Mouse (Mus musculus): ENCODE measurements around the gene Ptprn. TPM values are rescaled to one million over a fixed set of nuclear protein-coding genes. Genes with fewer than 3 reads are reported as not detected.

The Ptprn gene
- total RNA-seq, 2 experiments from 2014 or later, result not detected

- ATAC-seq (replicated peaks; ENCODE audit: low FRiP score, poor library complexity, severe bottlenecking), result peak; percentile 29; the same call in 1 of the 2 replicates
Measured at GRCm38 (mm10) chr1:75208967-75209678, 55.2 kb downstream of the Ptprn start.

GRCm38 (mm10) chr1:75201236-75201635 lies 63.1 kb downstream of the Ptprn start:
- ATAC-seq (replicated peaks; ENCODE audit: low FRiP score, poor library complexity, severe bottlenecking), result no peak

Other genes with a start within 250 kb of the Ptprn start
- gene Nhej1, start 139.3 kb downstream of the Ptprn start, total RNA-seq (2015; ENCODE audit: low replicate concordance), result 0.77 and 8.2 TPM in 2 replicates
- 4.0 and 10.0 TPM in 2 replicates for gene Nhej1, start 139.3 kb downstream of the Ptprn start, total RNA-seq (2017; ENCODE audit: low replicate concordance)
- 1.3 and 3.5 TPM in 2 replicates for gene Slc23a3, start 130.6 kb downstream of the Ptprn start, total RNA-seq (2015; ENCODE audit: low replicate concordance)
- gene Slc23a3, start 130.6 kb downstream of the Ptprn start, total RNA-seq (2017; ENCODE audit: low replicate concordance), result 0.28 and 0.60 TPM in 2 replicates
- gene Cnppd1, start 121.8 kb downstream of the Ptprn start, total RNA-seq (2015; ENCODE audit: low replicate concordance), result 41.6 and 42.7 TPM in 2 replicates
- gene Cnppd1, start 121.8 kb downstream of the Ptprn start, total RNA-seq (2017; ENCODE audit: low replicate concordance), result 135 and 169 TPM in 2 replicates
- gene Retreg2, start 121.7 kb downstream of the Ptprn start, total RNA-seq (2015; ENCODE audit: low replicate concordance), result 30.7 and 38.0 TPM in 2 replicates
- gene Retreg2, start 121.7 kb downstream of the Ptprn start, total RNA-seq (2017; ENCODE audit: low replicate concordance), result 45.0 and 54.0 TPM in 2 replicates
- 15.9 and 28.2 TPM in 2 replicates for gene Zfand2b, start 95.9 kb downstream of the Ptprn start, total RNA-seq (2015; ENCODE audit: low replicate concordance)
- 43.3 and 49.6 TPM in 2 replicates for gene Zfand2b, start 95.9 kb downstream of the Ptprn start, total RNA-seq (2017; ENCODE audit: low replicate concordance)
- 78.2 and 93.0 TPM in 2 replicates for gene Abcb6, start 84.1 kb downstream of the Ptprn start, total RNA-seq (2015; ENCODE audit: low replicate concordance)
- gene Abcb6, start 84.1 kb downstream of the Ptprn start, total RNA-seq (2017; ENCODE audit: low replicate concordance), result 62.9 and 70.7 TPM in 2 replicates
- 8.3 and 10.4 TPM in 2 replicates for gene Ankzf1, start 72.4 kb downstream of the Ptprn start, total RNA-seq (2015; ENCODE audit: low replicate concordance)
- 34.5 and 39.0 TPM in 2 replicates for gene Ankzf1, start 72.4 kb downstream of the Ptprn start, total RNA-seq (2017; ENCODE audit: low replicate concordance)
- 107 and 131 TPM in 2 replicates for gene Atg9a, start 72.3 kb downstream of the Ptprn start, total RNA-seq (2015; ENCODE audit: low replicate concordance)
- 137 and 142 TPM in 2 replicates for gene Atg9a, start 72.3 kb downstream of the Ptprn start, total RNA-seq (2017; ENCODE audit: low replicate concordance)
- gene Glb1l, start 53.7 kb downstream of the Ptprn start, total RNA-seq (2015; ENCODE audit: low replicate concordance), result 12.3 and 12.9 TPM in 2 replicates
- 8.1 and 8.6 TPM in 2 replicates for gene Glb1l, start 53.7 kb downstream of the Ptprn start, total RNA-seq (2017; ENCODE audit: low replicate concordance)
- 50.4 and 76.9 TPM in 2 replicates for gene Stk16, start 53.7 kb downstream of the Ptprn start, total RNA-seq (2015; ENCODE audit: low replicate concordance)
- 31.3 and 50.2 TPM in 2 replicates for gene Stk16, start 53.7 kb downstream of the Ptprn start, total RNA-seq (2017; ENCODE audit: low replicate concordance)
- 433 and 471 TPM in 2 replicates for gene Tuba4a, start 44.6 kb downstream of the Ptprn start, total RNA-seq (2015; ENCODE audit: low replicate concordance)
- 280 and 368 TPM in 2 replicates for gene Tuba4a, start 44.6 kb downstream of the Ptprn start, total RNA-seq (2017; ENCODE audit: low replicate concordance)
- not detected in 2 replicates for gene A630095N17Rik, start 32.4 kb downstream of the Ptprn start, total RNA-seq (2015; ENCODE audit: low replicate concordance)
- gene A630095N17Rik, start 32.4 kb downstream of the Ptprn start, total RNA-seq (2017; ENCODE audit: low replicate concordance), result not detected in 2 replicates
- gene Dnajb2, start 28.1 kb downstream of the Ptprn start, total RNA-seq (2015; ENCODE audit: low replicate concordance), result 186 and 231 TPM in 2 replicates
- gene Dnajb2, start 28.1 kb downstream of the Ptprn start, total RNA-seq (2017; ENCODE audit: low replicate concordance), result 524 and 744 TPM in 2 replicates
- not detected in 2 replicates for gene Resp18, start 13.9 kb upstream of the Ptprn start, total RNA-seq (2015; ENCODE audit: low replicate concordance)
- gene Resp18, start 13.9 kb upstream of the Ptprn start, total RNA-seq (2017; ENCODE audit: low replicate concordance), result not detected in 2 replicates
- gene Dnpep, start 53.5 kb upstream of the Ptprn start, total RNA-seq (2015; ENCODE audit: low replicate concordance), result 14.0 and 20.3 TPM in 2 replicates
- 7.7 and 11.8 TPM in 2 replicates for gene Dnpep, start 53.5 kb upstream of the Ptprn start, total RNA-seq (2017; ENCODE audit: low replicate concordance)
- not detected in 2 replicates for gene Des, start 95.8 kb upstream of the Ptprn start, total RNA-seq (2015; ENCODE audit: low replicate concordance)
- gene Des, start 95.8 kb upstream of the Ptprn start, total RNA-seq (2017; ENCODE audit: low replicate concordance), result not detected in 2 replicates
- not detected in 2 replicates for gene Speg, start 110.8 kb upstream of the Ptprn start, total RNA-seq (2015; ENCODE audit: low replicate concordance)
- 1.7 TPM in 1 of 2 replicates, not detected in the other for gene Speg, start 110.8 kb upstream of the Ptprn start, total RNA-seq (2017; ENCODE audit: low replicate concordance)
- 2.9 and 14.4 TPM in 2 replicates for gene Gmppa, start 171.4 kb upstream of the Ptprn start, total RNA-seq (2015; ENCODE audit: low replicate concordance)
- gene Gmppa, start 171.4 kb upstream of the Ptprn start, total RNA-seq (2017; ENCODE audit: low replicate concordance), result 6.1 and 20.1 TPM in 2 replicates
- gene Asic4, start 185.9 kb upstream of the Ptprn start, total RNA-seq (2015; ENCODE audit: low replicate concordance), result not detected in 2 replicates
- not detected in 2 replicates for gene Asic4, start 185.9 kb upstream of the Ptprn start, total RNA-seq (2017; ENCODE audit: low replicate concordance)
- 0.42 TPM in 1 of 2 replicates, not detected in the other for gene Chpf, start 214.8 kb upstream of the Ptprn start, total RNA-seq (2015; ENCODE audit: low replicate concordance)
- 0.26 and 1.3 TPM in 2 replicates for gene Chpf, start 214.8 kb upstream of the Ptprn start, total RNA-seq (2017; ENCODE audit: low replicate concordance)
- gene Tmem198, start 215.0 kb upstream of the Ptprn start, total RNA-seq (2015; ENCODE audit: low replicate concordance), result not detected in 2 replicates
- gene Tmem198, start 215.0 kb upstream of the Ptprn start, total RNA-seq (2017; ENCODE audit: low replicate concordance), result not detected in 2 replicates
- not detected in 2 replicates for gene Obsl1, start 241.9 kb upstream of the Ptprn start, total RNA-seq (2015; ENCODE audit: low replicate concordance)
- not detected in 2 replicates for gene Obsl1, start 241.9 kb upstream of the Ptprn start, total RNA-seq (2017; ENCODE audit: low replicate concordance)
- gene Inha, start 242.6 kb upstream of the Ptprn start, total RNA-seq (2015; ENCODE audit: low replicate concordance), result not detected in 2 replicates
- not detected in 2 replicates for gene Inha, start 242.6 kb upstream of the Ptprn start, total RNA-seq (2017; ENCODE audit: low replicate concordance)

Measured in erythroblast, adult 5-6 weeks (primary cell).